Mouse (Mus musculus) embryonic fibroblast, embryonic 13.5 days (primary cell): Measurements from ENCODE around the gene Pwwp2a. TPM values are rescaled to one million over a fixed set of nuclear protein-coding genes. Genes with fewer than 3 reads are reported as not detected.

Source experiments
- H3K27ac ChIP-seq: 2 replicates; pipeline ENCODE4 v1.5.1; 2012; ENCODE audit warnings: low read length, control low read depth, inconsistent platforms; ENCODE audit not compliant: insufficient read depth
- H3K4me1 ChIP-seq: 2 replicates; pipeline ENCODE4 v1.6.1; 2011; ENCODE audit warnings: low read length; ENCODE audit not compliant: control insufficient read depth, insufficient read depth
- H3K4me3 ChIP-seq: 2 replicates; pipeline ENCODE4 v1.5.1; 2011; ENCODE audit warnings: mild to moderate bottlenecking, control low read depth, low read length; ENCODE audit not compliant: insufficient read depth
- CTCF ChIP-seq: IDR thresholded peaks from 2 replicates; pipeline ENCODE4 v1.5.1; 2011; ENCODE audit warnings: mild to moderate bottlenecking, control low read depth, low read length, moderate library complexity, borderline replicate concordance; ENCODE audit not compliant: insufficient read depth
- POLR2A ChIP-seq: IDR thresholded peaks from 2 replicates; pipeline ENCODE4 v1.6.1; 2011; ENCODE audit warnings: low read depth, mild to moderate bottlenecking, control low read depth, low read length, moderate library complexity
- polyA plus RNA-seq: library from polyadenylated mRNA; stranded (reverse); fragments of >200 nt; gene quantifications from 2 replicates; pipeline ENCODE4 v1.2.4, GENCODE M21; 2011; ENCODE audit warnings: low read depth; ENCODE audit not compliant: missing spikeins, insufficient read length

Gene Pwwp2a
- polyA plus RNA-seq, 1 experiment: 27.6 TPM

- Histone ChIP-seq H3K27ac (no peak overlapping the region), H3K4me1 (0 out of 2 replicates have a peak, but pooled peaks cover 2% of the 10 kb centered on the region), H3K4me3 (no peak overlapping the region)
- no peak for TF ChIP-seq POLR2A
- TF ChIP-seq CTCF: no peak
Measured at GRCm38 (mm10) chr11:43708409-43708808, 26.6 kb downstream of the Pwwp2a start.

- TF ChIP-seq CTCF (no peak), POLR2A (no peak)
- H3K27ac ChIP-seq: no peak overlapping the region
- H3K4me3 ChIP-seq: no peak overlapping the region
- H3K4me1 ChIP-seq: peaks cover 10% of the 10 kb centered on the region; the same call in 1 of the 2 replicates
Measured at GRCm38 (mm10) chr11:43712178-43712577, 30.4 kb downstream of the Pwwp2a start.

DNA sequence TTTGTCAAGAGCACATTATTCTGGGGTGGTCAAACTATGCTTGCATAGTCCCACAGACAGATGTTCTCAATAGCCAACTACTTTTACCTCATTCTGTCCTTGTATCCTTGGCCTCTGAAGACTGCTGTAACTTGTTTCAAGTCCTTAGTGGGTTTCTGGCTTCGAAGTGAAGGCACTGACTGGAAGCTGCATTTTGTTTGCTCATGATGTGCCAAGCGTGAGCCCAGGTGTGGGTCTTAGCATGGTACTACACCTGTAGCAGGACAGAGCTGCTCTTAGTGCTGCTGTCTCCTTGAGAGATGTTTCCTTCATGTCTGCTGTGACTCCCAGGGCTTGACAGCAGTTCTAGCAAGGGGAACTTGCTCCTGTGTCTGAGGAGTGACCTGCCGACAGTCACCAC lies 41.6 kb downstream of the Pwwp2a start:
- no peak overlapping the region for H3K27ac ChIP-seq
- TF ChIP-seq POLR2A (no peak), CTCF (no peak)
- H3K4me1 ChIP-seq: peaks cover 4% of the 10 kb centered on the region; the same call in 1 of the 2 replicates
- no peak overlapping the region for H3K4me3 ChIP-seq

DNA sequence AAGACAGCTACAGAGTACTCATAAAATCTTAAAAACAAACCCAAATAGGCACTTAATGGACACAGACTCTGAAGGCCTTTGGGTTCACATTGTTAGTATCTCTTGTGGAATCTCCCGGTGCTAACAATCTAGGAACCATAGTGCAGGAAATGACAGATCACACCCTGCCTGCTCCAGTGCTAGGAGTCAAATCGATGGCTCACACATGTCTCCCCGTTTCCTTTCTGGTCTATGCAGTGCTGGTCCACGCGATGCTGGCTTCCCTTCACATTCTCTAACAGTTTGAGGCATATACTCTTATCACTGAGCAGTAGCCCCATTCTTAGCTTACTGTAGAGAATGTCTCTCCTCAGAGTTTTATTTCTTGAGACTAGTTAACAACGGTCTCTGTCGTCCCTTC lies 46.0 kb downstream of the Pwwp2a start:
- no peak for TF ChIP-seq POLR2A
- TF ChIP-seq CTCF: no peak
- peaks cover 10% of the 10 kb centered on the region for H3K4me1 ChIP-seq
- peak overlapping the region; percentile 7; the same call in 1 of the 2 replicates for H3K27ac ChIP-seq
- no peak overlapping the region for H3K4me3 ChIP-seq

DNA sequence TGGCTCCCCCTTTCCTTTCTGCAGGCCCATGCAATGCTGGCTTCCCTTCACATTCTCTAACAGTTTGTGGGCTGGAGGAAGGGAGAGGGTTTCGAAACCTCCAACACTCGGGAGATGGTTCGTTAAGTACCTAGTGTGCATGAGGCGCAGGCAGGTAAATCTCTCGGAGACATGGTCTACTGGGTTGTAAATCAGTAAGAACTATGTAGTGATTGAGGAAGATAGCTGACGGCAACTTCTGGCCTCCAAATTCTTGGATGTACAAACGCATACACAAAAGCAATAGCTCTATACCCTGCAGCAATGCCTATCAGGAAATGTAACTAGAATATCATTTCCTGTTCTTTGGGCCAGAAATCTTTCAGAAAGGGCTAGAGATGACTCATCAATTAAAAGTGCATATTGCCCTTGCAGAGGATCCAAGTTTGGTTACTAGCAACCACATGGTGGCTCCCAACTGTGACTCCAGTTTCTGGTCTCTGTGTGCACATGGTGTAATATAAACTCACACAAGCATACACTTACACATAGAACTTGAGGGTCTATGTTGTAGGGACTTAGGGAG lies 47.0 kb downstream of the Pwwp2a start:
- H3K4me3 ChIP-seq: no peak overlapping the region
- H3K27ac ChIP-seq: peak overlapping the region; percentile 72
- peaks cover 10% of the 10 kb centered on the region for H3K4me1 ChIP-seq
- TF ChIP-seq POLR2A (no peak), CTCF (no peak)

GRCm38 (mm10) chr11:43747233-43748226 lies 65.7 kb downstream of the Pwwp2a start, which contains the start of gene Ttc1:
Gene Ttc1 (minus strand): TSS chr11:43748008.
- Histone ChIP-seq H3K4me1 (peaks cover 3% of the 10 kb centered on the region), H3K4me3 (peak within 1 kb of the TSS; percentile 87), H3K27ac (peak within 1 kb of the TSS; percentile 19; the same call in 1 of the 2 replicates)
- TF ChIP-seq POLR2A (peak; percentile 92), CTCF (no peak)

- Histone ChIP-seq H3K4me3 (no peak overlapping the region), H3K27ac (no peak overlapping the region), H3K4me1 (peaks cover 2% of the 10 kb centered on the region)
- TF ChIP-seq CTCF (no peak), POLR2A (no peak)
Measured at GRCm38 (mm10) chr11:43751542-43751941, 69.7 kb downstream of the Pwwp2a start.

GRCm38 (mm10) chr11:43754568-43754967 lies 72.8 kb downstream of the Pwwp2a start:
- H3K4me3 ChIP-seq: no peak overlapping the region
- no peak overlapping the region for H3K27ac ChIP-seq
- no peak for TF ChIP-seq POLR2A
- no peak for TF ChIP-seq CTCF
- H3K4me1 ChIP-seq: no peaks in the 10 kb centered on the region

GRCm38 (mm10) chr11:43755411-43755810 lies 73.6 kb downstream of the Pwwp2a start:
- TF ChIP-seq CTCF (no peak), POLR2A (no peak)
- Histone ChIP-seq H3K4me3 (no peak overlapping the region), H3K4me1 (no peaks in the 10 kb centered on the region), H3K27ac (no peak overlapping the region)

GRCm38 (mm10) chr11:43758436-43758835 lies 76.6 kb downstream of the Pwwp2a start:
- TF ChIP-seq CTCF (no peak), POLR2A (no peak)
- Histone ChIP-seq H3K27ac (no peak overlapping the region), H3K4me1 (no peaks in the 10 kb centered on the region), H3K4me3 (no peak overlapping the region)
